Mouse (Mus musculus) embryonic facial prominence, embryonic 13.5 days (tissue): Measurements from ENCODE around the gene Fscn1. TPM values are rescaled to one million over a fixed set of nuclear protein-coding genes. Genes with fewer than 3 reads are reported as not detected.

Experiments
- ATAC-seq: fragments of 200-750 bp; cut with Nextera tagmentation; 2 replicates; pipeline ENCODE4 v1.8.0; 2017; ENCODE audit warnings: low read depth; ENCODE audit not compliant: insufficient number of reproducible peaks, insufficient read depth, low FRiP score, low TSS enrichment
- H3K27ac ChIP-seq: fragments of 300-500 bp; sonication (generic); 2 replicates; pipeline ENCODE4 v1.5.1; 2015; ENCODE audit warnings: moderate library complexity, mild to moderate bottlenecking, inconsistent platforms
- H3K27me3 ChIP-seq: fragments of 300-500 bp; sonication (generic); 2 replicates; pipeline ENCODE4 v1.6.1; 2015; ENCODE audit warnings: mild to moderate bottlenecking, inconsistent platforms
- H3K36me3 ChIP-seq: fragments of 300-500 bp; sonication (generic); 2 replicates; pipeline ENCODE4 v1.6.1; 2015; ENCODE audit warnings: mild to moderate bottlenecking, inconsistent platforms
- H3K4me1 ChIP-seq: fragments of 300-500 bp; sonication (generic); 2 replicates; pipeline ENCODE4 v1.6.1; 2015; ENCODE audit warnings: inconsistent platforms
- H3K4me2 ChIP-seq: fragments of 300-500 bp; sonication (generic); 2 replicates; pipeline ENCODE4 v1.6.1; 2015; ENCODE audit warnings: moderate library complexity, mild to moderate bottlenecking, inconsistent platforms
- H3K4me3 ChIP-seq: fragments of 300-500 bp; sonication (generic); 2 replicates; pipeline ENCODE4 v1.5.1; 2015; ENCODE audit warnings: mild to moderate bottlenecking, inconsistent platforms
- H3K9ac ChIP-seq: fragments of 300-500 bp; sonication (generic); 2 replicates; pipeline ENCODE4 v1.6.1; 2015; ENCODE audit warnings: mild to moderate bottlenecking, inconsistent platforms
- H3K9me3 ChIP-seq: fragments of 300-500 bp; sonication (generic); 2 replicates; pipeline ENCODE4 v1.6.1; 2016; ENCODE audit warnings: inconsistent platforms
- WGBS: fragments of 180-500 bp; shearing (Covaris S2); methylation state at CpG from one replicate; pipeline ENCODE4 v1.1.7; 2015; ENCODE audit warnings: mixed read lengths; 5-methylcytosine and 5-hydroxymethylcytosine counted together
- polyA plus RNA-seq: library from polyadenylated mRNA; unstranded; fragments of >200 nt; fragmentation: Nextera tagmentation; extraction: Ambion mirVana; gene quantifications from 2 replicates; pipeline ENCODE4 v1.2.1, GENCODE M21; 2015

The Fscn1 gene
- 392 and 441 TPM in 2 replicates for polyA plus RNA-seq

DNA sequence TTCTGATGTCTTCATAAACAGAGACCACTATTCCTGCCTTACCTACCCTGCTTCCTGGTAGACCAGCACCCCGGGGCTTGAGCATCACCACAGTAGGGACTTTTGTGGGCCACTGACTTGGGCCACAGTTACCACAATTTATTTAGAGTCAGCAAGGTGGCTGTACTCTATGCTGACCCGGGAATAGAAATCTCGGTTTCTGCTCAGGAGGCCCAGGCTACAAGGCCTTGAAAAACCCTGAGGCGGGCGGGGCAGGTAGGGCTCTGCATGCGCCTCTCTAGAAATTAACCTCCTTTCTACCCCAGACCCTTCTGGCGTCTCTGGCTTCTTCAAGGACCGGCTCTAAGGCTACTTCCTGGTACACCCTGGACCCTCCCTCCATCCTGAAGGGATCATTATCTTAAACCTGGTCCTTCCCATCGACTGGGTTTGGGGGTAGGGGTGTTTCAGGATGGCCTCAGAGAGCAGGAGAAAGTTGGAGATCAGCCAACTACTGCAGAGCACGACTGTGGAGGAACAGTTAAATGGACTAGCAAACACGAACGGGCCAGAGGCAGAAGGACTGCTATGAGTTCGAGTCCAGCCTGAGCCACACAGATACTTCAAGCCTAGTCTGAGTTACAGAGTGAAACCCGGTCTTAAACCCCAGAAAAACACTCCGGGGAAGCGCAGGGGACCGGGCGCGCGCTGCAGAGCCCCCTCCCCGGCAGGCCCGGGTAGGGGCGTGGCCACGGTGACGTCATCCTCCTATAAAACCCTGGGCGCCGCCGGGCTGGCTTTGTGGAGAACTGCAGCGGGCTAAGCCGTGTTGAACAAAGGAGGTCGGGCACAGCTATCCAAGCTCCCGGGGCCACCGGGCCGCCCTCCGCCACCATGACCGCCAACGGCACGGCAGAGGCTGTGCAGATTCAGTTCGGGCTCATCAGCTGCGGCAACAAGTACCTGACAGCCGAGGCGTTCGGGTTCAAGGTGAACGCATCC is at the start of gene Fscn1:
Gene Fscn1 (plus strand): TSS at position 768 of the 981 bp plus-strand sequence.
- WGBS = 6% methylated on average over 44 of the region's 44 CpGs

DNA sequence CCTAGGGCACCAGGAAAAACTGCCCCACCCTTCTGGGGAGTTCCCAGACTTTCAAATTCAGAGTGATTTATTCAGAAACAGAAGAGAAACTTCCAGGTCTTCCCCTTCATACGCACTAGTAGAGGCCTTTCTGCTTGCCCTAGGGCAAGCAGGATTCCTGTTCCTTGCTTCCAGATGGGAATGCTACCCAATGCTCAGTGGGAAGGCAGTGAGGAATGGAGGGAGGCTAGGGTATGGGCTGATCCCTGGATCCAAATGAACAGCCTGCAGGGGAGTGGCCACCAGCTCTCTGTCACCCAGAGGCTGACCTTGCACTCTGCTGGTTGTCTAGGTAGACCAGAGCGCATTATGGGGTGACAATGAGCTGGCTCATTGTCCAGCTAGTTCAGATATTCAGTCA is 48.5 kb upstream of the Fscn1 start:
- Histone ChIP-seq H3K9me3 (no peaks in the 10 kb centered on the region), H3K4me3 (no peak overlapping the region), H3K4me1 (peaks cover 34% of the 10 kb centered on the region), H3K4me2 (no peak overlapping the region), H3K27me3 (no peaks in the 10 kb centered on the region), H3K36me3 (no peaks in the 10 kb centered on the region), H3K9ac (no peak overlapping the region), H3K27ac (no peak overlapping the region)
- no peak for ATAC-seq
- 69% methylated on average over 2 of the region's 2 CpGs for WGBS

More for the DNA sequence above, at the start of gene Fscn1:
- no peaks in the 10 kb centered on the region for H3K9me3 ChIP-seq
- peak within 1 kb of the TSS; percentile 94 for H3K27ac ChIP-seq
- peaks cover 6% of the 10 kb centered on the region; the same call in 1 of the 2 replicates for H3K36me3 ChIP-seq
- H3K27me3 ChIP-seq = no peaks in the 10 kb centered on the region
- H3K4me3 ChIP-seq = peak within 1 kb of the TSS; percentile 97
- ATAC-seq = peak; percentile 67
- H3K4me2 ChIP-seq = peak within 1 kb of the TSS; percentile 95
- peaks cover 30% of the 10 kb centered on the region for H3K4me1 ChIP-seq
- H3K9ac ChIP-seq = peak within 1 kb of the TSS; percentile 100

DNA sequence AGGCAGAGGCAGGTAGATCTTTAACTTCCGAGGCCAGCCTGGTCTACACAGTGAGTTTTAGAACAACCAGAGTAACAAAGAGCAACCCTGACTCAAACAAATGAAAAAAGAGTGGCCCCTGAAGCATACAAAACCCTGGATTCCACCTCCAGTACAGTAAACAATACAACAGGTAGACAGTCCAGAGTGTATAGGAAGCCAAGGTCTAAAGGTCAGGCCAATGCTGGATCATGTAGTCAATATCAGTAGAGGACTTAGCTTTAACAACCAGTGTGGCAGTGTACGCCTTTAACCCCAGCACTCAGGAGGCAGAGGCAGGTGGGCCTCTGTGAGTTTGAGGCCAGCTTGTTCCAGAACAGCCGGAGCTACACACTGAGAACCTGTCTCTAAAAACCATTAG is 47.8 kb upstream of the Fscn1 start:
- Histone ChIP-seq H3K27me3 (no peaks in the 10 kb centered on the region), H3K4me1 (peaks cover 29% of the 10 kb centered on the region), H3K4me2 (no peak overlapping the region), H3K27ac (no peak overlapping the region), H3K9me3 (no peaks in the 10 kb centered on the region), H3K36me3 (no peaks in the 10 kb centered on the region), H3K9ac (no peak overlapping the region), H3K4me3 (no peak overlapping the region)
- 94% methylated on average over 3 of the region's 3 CpGs for WGBS
- ATAC-seq = no peak

DNA sequence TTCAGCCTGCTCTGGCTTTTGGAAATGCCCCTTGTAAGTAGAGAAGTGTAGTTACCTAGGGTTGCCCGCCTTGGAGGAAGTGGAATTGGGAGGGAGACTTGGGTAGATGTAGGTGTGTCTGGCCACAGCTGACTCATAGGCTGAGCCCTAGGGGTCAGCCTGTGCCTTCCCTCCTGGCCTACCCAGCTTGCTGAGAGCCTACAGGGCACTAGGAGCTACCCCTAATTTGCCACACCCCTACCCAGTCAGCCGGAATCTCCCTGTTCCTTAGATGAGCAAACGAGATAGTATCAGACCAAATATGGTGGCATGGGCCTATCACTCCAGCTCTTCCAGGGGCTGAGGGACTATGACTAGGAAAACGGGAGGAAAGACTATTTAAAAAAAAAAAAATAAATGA is 47.4 kb upstream of the Fscn1 start:
- 75% methylated on average over 4 of the region's 4 CpGs for WGBS
- no peaks in the 10 kb centered on the region for H3K36me3 ChIP-seq
- no peak for ATAC-seq
- no peaks in the 10 kb centered on the region for H3K9me3 ChIP-seq
- H3K27ac ChIP-seq = no peak overlapping the region
- no peaks in the 10 kb centered on the region for H3K27me3 ChIP-seq
- H3K9ac ChIP-seq = no peak overlapping the region
- peaks cover 25% of the 10 kb centered on the region for H3K4me1 ChIP-seq
- no peak overlapping the region for H3K4me3 ChIP-seq
- H3K4me2 ChIP-seq = no peak overlapping the region

DNA sequence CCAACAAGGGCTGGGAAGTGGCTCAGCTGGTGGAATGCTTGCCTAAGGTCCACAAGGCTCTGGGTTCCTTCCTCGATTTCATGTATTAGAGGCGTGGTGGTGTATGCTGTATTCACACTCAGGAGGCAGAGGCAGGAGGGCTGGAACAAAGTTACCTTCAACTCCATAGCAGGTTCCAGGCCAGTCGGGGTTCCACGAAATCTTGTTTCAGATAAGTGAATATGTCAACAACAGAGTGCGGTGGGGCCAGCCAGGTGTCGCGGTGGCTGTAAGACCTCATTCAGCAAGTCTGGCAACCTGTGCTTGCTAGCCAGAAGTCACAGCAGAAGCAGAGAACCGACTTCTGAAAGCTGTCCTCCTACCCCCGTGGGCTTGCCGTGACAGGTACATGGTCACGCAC is 44.9 kb upstream of the Fscn1 start:
- Histone ChIP-seq H3K36me3 (no peaks in the 10 kb centered on the region), H3K4me1 (no peaks in the 10 kb centered on the region), H3K9me3 (no peaks in the 10 kb centered on the region), H3K4me3 (no peak overlapping the region), H3K4me2 (no peak overlapping the region), H3K27ac (no peak overlapping the region), H3K9ac (no peak overlapping the region), H3K27me3 (no peaks in the 10 kb centered on the region)
- no peak for ATAC-seq
- WGBS = 89% methylated on average over 11 of the region's 11 CpGs

DNA sequence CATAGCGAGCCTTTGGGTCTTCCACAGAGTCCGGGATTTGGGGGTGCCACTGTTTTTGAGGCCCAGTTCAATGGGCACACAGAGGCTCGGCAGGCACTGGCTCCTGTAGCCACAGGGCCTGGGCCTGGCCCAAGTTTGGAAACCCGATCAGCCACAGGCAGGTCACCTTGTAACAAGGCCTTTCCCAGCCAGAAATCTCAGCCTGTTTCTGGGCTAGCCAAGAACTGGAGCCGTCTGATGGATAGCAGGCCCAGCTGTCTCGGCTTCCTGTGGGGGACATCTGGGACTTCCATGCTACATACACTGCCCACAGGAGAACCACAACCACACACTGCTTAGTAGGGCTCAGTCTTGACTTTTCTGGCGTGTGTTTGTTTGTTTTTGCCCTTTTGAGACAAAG is 43.5 kb upstream of the Fscn1 start:
- WGBS = 69% methylated on average over 7 of the region's 7 CpGs

DNA sequence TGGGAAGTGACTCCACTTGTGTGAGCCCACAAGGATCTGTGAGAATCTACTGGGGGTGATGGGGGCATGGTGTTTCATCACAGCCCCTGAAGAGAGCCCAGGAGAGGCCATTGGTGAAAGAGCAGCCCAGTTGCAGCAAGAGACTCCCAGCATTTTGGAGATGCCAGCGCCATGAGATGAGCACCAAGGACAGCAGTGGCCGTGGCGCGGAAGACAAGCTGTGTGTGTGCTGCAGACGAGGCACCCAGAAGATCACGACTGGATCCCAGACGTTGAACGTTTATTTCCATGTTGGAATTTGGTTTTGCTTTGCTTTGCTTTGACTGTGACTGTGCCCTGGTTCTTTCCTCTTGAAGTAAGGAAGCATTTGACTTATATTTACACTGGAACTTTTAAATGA is 42.7 kb upstream of the Fscn1 start:
- no peaks in the 10 kb centered on the region for H3K36me3 ChIP-seq
- H3K27me3 ChIP-seq = no peaks in the 10 kb centered on the region
- ATAC-seq = no peak
- H3K4me1 ChIP-seq = peaks cover 11% of the 10 kb centered on the region
- no peak overlapping the region for H3K4me3 ChIP-seq
- H3K4me2 ChIP-seq = no peak overlapping the region
- WGBS = 89% methylated on average over 8 of the region's 8 CpGs
- H3K9me3 ChIP-seq = no peaks in the 10 kb centered on the region
- no peak overlapping the region for H3K9ac ChIP-seq
- H3K27ac ChIP-seq = no peak overlapping the region

More for the DNA sequence above, 43.5 kb upstream of the Fscn1 start:
- Histone ChIP-seq H3K4me1 (peaks cover 10% of the 10 kb centered on the region), H3K9ac (no peak overlapping the region), H3K36me3 (no peaks in the 10 kb centered on the region), H3K9me3 (no peaks in the 10 kb centered on the region), H3K4me3 (no peak overlapping the region), H3K27me3 (no peaks in the 10 kb centered on the region), H3K27ac (no peak overlapping the region), H3K4me2 (no peak overlapping the region)
- ATAC-seq = no peak

DNA sequence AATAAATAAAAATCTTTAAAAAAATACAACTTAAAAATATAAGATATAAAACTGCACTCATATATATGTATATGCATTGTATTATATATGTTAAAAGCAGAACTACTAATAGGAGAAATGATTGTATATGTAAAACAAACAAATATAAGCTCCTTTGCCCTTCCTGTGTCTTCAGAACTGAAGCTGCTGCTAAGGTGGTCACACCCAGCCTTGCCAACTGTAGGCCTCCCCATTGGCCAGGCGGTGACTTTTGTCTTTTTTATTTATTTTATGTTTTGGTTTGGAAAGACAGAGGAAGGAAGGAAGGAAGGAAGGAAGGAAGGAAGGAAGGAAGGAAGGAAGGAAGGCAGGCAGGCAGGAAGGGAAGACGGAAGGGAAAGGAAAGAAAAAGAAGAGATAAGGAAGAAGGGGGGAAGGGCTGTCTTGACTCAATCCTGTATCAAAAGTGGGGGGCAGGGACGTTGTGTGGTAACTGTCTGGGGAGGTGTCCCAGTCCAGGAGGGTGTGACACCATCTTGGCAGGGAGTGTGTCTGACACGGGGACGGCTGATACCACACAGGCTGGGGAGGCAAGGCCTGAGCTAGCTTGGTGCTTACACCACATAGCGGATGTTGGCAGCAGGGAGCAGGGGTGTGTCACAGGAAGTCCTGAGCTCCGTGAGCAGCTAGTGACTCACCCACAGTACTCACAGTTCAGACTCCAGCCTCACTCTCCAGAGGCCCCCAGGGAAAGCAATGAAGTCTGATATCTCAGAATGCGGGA is 39.7 kb upstream of the Fscn1 start:
- H3K27me3 ChIP-seq = no peaks in the 10 kb centered on the region
- 53% methylated on average over 8 of the region's 8 CpGs for WGBS
- H3K9ac ChIP-seq = no peak overlapping the region
- ATAC-seq = no peak
- peaks cover 11% of the 10 kb centered on the region for H3K4me1 ChIP-seq
- no peak overlapping the region for H3K4me3 ChIP-seq
- H3K36me3 ChIP-seq = no peaks in the 10 kb centered on the region
- H3K9me3 ChIP-seq = no peaks in the 10 kb centered on the region
- no peak overlapping the region for H3K4me2 ChIP-seq
- H3K27ac ChIP-seq = no peak overlapping the region

DNA sequence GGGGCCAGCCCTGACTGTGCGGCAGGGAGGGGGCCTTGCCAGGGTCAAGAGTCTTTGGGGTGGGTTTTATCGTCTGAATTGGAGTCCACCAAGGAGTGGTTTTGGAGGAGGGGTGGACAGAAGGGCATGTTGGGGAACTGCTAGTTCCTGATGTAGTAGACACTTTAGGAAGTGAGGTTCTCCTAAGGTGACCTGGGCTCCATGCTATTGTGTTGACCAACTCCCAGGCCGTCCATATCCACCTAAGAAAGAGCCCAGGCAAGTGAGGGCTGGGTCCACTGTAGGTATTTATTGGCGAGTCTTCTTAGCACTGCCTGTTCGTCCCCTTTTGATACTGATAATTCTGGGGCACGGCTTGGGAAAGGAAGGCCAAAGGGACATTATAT is 39.1 kb upstream of the Fscn1 start:
- 64% methylated on average over 6 of the region's 6 CpGs for WGBS
- H3K27ac ChIP-seq = no peak overlapping the region

DNA sequence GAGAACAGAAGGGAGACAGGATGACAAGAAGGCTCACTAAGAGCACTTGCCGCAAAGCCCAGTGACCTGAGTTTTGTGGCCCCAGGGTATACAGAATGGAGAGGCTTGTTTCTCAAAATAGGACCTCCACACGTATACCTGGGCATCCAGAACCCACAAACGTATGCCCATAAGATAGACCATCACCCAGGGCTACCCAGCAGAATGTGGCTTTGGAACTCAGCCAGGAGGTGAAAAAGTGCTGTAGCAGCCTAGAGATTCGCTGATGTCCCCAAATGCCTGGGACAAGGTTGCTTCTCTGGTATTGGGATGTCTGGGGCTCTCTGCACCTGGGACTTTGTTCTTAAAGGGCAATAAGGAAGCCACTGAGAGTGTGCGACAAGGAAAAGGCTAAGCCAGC is 37.9 kb upstream of the Fscn1 start:
- no peaks in the 10 kb centered on the region for H3K9me3 ChIP-seq
- H3K9ac ChIP-seq = no peak overlapping the region
- peaks cover 24% of the 10 kb centered on the region for H3K4me1 ChIP-seq
- H3K4me3 ChIP-seq = no peak overlapping the region
- 75% methylated on average over 5 of the region's 5 CpGs for WGBS
- H3K4me2 ChIP-seq = no peak overlapping the region
- ATAC-seq = no peak
- no peak overlapping the region for H3K27ac ChIP-seq
- no peaks in the 10 kb centered on the region for H3K27me3 ChIP-seq
- H3K36me3 ChIP-seq = no peaks in the 10 kb centered on the region

More for the DNA sequence above, 39.1 kb upstream of the Fscn1 start:
- Histone ChIP-seq H3K9me3 (no peaks in the 10 kb centered on the region), H3K4me2 (no peak overlapping the region), H3K4me3 (no peak overlapping the region), H3K4me1 (peaks cover 14% of the 10 kb centered on the region), H3K27me3 (no peaks in the 10 kb centered on the region), H3K36me3 (no peaks in the 10 kb centered on the region), H3K9ac (no peak overlapping the region)
- ATAC-seq = no peak

DNA sequence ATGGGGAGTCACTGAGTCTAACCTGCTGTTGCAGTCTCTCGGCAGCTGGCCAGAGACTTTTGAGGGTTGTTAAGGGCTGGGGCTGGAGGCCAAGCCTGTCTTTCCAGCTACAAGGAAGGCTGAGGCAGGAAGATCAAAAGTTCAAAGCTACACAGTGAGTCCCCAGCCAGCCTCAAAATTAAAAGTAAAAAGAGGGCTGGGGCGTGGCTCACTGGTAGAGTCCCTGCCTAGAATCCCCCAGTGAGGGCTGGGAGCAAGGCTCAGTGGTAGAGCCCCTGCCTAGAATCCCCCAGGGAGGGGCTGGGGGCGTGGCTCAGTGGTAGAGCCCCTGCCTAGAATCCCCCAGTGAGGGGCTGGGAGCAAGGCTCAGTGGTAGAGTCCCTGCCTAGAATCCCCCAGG is 36.4 kb upstream of the Fscn1 start:
- 81% methylated on average over 3 of the region's 3 CpGs for WGBS
- ATAC-seq = no peak
- Histone ChIP-seq H3K4me2 (no peak overlapping the region), H3K9ac (no peak overlapping the region), H3K27me3 (no peaks in the 10 kb centered on the region), H3K27ac (no peak overlapping the region), H3K4me1 (peaks cover 26% of the 10 kb centered on the region), H3K4me3 (no peak overlapping the region), H3K9me3 (no peaks in the 10 kb centered on the region), H3K36me3 (no peaks in the 10 kb centered on the region)
